Mouse (Mus musculus) retina, adult 2 months (tissue): ENCODE results near the gene Creld1.

Experiments used
- DNase-seq: peaks from one replicate; pipeline ENCODE4 v3.0.0-alpha.2; 2012; ENCODE audit warnings: low read depth, low spot score

Creld1 gene

DNA sequence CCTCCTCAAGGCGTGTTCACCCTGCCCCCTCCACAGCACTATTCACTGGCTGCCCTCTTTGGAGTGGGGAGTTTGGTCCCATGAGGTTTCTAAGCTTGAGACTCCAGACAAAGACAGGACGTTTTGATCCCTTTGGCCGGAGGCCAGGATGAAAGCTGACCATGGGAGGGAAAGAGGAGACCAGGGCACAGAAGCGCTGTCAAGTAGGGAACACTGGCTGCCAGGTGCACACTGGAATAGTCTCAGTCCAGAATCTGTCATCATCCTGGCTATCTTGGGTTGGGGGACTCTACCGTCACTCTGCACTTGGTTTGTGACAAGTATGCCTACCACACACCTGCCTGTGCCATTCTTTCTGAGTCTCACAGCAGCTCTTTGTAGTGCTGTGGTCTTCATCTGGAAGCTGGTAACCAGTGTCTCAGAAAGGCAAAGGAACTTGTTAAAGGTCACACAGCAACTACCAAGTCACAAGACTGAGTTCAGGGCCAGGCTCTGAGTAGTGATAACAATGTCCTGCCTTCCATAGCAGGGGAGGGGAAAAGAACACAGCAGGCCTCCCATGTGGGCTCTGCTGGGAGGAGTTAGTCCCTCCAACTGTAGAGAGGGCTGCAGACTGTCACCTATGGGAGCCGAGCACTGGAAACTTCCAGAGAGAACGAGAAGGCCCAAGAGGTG lies 25.3 kb downstream of the Creld1 start:
- no peak for DNase-seq

DNA sequence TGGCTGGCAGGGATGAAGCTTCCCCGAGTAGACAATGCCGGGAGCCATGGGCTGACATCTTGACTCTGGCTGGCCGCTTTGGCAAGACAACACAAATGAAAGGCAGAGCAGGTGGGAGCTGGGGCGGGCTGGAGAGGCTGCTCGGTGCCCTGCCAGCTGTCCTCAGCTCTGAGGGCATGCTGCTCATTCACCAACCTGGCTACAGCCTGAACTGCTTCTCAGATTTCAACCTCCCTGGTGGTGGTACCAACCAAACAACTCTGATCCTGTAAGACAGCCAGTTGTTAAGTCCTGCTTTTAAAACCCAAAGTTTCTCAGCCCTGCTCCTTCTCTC lies 25.8 kb downstream of the Creld1 start:
- DNase-seq = no peak

DNA sequence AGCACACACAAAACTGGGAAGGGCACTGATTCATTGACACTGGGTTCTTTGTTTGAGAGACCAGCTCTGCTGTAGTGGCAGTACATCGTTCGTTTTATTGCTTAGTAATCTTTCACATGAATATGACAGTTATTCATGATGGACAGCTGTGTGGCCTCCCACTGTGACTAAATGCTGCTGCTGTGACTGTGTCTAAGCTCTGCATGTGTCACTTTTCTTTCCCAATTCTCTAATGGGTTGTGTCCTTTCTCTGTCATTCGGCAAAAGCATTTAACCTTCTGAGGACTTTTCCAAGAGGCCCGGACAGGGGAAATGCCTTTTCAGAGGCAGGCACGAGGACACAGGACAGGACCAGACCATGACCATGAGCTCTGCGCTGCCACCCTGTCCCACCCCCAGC lies 30.8 kb downstream of the Creld1 start:
- no peak for DNase-seq

DNA sequence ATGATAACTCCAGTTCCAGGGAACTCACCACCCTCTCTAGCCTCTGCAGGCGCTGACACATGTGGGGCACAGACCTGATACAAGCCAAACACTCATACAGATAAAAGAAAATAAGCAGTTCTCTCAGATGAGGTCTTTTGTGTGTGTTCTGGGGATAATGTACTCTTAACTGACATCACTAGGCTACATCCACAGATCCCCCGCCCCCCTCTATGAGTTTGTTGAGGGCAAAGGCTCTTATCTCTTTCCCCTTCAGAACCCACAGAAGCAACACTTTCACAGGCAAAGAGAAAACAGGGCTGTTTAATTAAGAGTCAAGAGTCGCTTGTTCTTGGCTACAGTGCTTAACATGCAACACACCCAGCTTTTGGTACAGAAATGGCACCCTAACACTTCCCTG lies 31.5 kb downstream of the Creld1 start:
- DNase-seq = no peak

DNA sequence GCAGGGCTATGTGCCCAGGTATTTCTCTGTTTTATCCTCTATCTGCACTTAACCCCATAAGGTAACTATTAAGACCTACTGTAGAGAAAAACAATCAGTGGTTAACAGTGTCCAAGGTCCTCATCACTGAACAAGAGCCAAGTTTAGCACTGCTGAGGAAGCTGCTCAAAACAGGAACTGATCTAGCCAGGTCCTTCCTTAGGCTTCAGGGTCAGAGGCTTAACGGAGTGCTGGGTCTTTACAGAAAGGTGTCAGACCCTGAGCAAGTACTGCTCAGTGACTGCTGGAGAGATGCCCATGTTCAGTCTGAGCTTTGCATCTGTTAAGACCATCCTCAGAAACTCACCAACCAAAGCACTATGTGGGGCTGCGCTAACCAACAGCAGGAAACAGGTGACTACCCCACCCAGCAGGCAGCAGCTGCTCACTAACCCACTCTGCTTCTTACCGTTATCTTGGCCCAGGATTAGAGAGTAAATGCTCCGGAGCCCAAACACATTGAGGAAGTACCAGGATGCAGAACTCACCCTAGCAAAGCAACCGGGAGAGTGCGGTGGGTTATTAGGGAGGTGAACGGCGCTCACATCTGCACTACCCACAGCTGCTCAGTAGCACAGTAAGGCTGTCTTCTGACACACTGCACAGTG lies 34.5 kb downstream of the Creld1 start:
- no peak for DNase-seq

DNA sequence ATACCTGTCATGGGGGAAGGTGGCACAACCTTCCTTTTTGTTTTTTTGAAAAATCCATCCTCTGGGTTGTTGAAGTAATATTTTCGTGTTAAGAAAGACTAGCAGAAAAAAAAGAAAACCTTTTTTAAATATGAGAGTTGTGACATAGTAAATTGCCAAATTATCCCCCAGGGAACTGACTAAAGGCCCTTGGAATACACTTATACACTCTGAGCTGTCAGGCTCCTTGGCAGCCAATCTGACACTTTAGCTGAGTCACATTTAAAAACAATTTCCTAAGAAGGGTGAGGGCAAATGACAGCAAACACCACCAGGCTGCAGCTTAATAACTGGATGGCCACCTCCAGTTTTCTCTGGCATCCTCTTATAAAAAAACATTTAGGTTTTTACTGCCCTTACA lies 39.2 kb downstream of the Creld1 start:
- no peak for DNase-seq

DNA sequence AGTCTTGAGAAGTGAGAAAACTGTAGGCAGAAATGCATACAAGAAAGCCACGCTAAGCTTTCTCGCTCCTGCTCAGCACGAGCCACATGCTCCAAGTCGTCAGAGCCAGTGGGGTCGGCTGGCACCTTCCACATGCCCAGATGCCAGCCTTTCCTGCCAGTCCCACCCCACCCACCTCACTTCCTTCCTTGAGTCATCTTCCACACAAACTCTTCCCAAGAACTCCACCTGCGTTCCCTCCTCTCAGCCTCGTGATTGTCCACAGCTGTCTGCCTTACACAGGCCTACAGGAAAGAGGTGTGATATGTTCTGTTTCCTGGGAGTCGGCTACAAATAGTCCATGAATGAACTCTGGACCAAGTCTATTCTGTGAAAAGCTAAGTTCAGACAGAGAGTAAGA lies 40.3 kb downstream of the Creld1 start:
- no peak for DNase-seq

DNA sequence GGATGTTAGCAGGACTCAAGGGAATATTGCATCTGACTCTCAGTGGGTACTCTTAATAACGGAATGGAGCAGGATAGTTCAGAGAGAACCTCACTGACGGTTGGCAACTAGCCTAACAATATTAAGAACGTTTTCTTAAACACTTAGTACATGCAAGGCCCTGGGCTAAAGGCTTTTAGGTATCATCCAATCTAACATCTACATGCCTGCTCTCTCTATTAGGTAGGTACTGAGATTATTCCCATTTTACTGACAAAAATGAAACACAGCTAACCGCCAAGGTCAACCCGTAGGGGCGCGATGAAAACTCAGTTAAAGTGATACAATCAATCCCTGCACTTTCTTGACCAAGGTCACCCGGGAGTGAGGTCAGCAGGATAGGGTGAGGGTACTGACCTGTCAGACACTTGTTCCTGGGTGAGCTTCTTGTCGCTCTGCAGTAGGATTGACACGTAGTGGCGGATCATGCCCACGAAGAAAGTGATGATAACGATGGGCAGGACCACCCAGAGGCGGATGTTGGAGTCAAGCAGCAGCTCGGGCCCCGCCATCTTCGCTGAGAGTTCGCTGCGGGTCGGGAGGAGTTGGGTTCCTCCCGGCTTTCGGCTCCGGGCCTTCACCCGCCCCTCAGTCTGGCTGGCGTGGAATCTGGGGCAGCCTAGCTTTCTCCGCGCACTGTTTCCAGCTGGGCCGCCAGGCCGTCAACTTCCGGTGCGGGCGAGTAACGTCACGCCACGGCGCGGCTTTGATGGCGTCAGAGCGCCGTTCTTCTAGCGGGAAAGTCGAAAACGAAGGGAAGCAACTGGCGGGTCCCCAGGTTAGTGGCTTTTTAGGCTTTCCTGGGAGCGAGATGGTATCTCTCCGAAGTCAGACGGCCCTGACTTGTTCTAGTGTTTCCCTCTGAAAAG lies 48.1 kb downstream of the Creld1 start, which contains the start of the genes Emc3 and Fancd2:
Gene Emc3, minus strand, starts transcription at position 721 of the 908 bp plus-strand sequence.
Gene Fancd2, plus strand, starts transcription at position 751 of the 908 bp plus-strand sequence.
- peak; percentile 75 for DNase-seq

DNA sequence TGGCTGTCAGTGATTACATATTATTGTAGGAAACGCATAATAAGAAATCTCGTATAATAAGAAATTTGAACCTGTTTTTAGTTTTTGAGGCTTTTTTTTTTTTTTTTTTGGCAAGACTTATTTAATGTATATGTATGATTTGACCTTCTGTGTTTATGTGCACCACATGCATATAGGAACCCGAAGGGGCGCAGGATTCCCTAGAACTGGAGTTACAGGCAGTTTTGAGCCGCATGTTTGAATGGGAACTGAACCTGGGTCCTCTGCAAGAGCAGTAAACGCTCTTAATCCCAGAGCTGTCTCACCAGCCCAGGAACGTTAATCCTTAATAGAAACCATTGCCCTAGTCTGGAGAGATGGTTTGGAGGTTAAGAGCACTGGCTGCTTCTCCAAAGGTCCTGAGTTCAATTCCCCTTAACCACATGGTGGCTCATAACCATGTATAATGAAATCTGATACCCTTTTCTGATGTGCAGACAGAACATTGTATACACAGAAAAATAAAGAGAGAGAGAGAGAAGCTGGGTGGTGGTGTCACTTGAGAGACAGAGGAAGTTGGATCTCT lies 48.8 kb downstream of the Creld1 start:
- DNase-seq = no peak

DNA sequence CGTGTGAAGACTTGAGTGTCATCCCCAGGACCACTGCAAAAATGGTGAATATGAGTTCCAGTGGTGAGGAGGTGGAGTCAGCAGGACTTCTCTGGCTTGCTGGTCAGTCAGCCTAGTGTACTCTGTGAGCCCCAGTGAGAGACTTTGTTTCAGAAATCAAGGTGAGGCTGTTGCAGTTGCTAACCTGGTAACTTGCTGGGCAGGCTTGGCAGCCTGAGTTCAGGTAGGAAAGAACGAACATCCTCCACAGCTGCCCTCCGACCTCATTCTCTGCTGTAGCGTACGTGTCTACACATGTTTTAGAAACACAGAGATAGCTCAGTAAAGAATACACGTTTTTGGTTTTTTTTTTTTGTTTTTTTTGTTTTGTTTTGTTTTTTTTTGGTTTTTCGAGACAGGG lies 51.8 kb downstream of the Creld1 start:
- no peak for DNase-seq

DNA sequence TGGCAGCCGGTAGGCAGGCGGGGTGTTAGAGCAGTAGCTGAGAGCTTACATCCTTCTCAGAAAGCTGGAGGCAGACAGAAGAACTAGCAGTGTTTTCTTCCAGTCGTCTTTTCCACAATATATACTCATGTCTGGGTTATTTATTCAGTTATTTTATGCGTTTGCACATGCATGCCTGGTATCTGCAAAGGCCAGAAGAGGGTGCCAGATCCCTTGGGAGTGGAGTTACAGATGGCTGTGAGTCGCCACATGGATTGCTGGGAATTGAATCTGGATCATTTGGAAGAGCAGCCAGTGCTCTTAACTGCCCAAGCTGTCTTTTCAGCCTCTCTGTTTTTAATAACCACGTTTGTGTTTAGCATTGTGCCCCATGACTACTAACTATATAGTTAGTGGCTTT lies 58.5 kb downstream of the Creld1 start:
- DNase-seq = no peak
